Mouse (Mus musculus) layer of hippocampus, adult 9-10 months (tissue): ENCODE data around the gene Pgm2.

Experiments
- DNase-seq: peaks from one replicate; pipeline ENCODE4 v3.0.0; 2022; ENCODE audit warnings: low spot score

The Pgm2 gene

DNA sequence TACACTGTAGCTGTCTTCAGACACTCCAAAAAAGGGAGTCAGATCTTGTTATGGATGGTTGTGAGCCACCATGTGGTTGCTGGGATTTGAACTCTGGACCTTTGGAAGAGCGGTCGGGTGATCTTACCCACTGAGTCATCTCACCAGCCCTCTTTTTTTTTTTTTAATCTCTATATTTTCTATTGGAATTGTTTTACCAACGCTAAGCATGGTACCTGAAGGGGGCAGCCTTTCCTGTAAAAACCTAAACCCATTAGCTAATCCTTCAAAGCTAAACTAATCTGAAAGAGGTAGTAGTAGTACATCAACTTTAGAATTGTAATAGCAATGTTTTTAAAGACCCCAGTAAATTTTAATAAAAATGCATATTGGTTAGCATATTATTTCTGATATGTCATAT is 17.2 kb upstream of the Pgm2 start:
- DNase-seq: no peak

DNA sequence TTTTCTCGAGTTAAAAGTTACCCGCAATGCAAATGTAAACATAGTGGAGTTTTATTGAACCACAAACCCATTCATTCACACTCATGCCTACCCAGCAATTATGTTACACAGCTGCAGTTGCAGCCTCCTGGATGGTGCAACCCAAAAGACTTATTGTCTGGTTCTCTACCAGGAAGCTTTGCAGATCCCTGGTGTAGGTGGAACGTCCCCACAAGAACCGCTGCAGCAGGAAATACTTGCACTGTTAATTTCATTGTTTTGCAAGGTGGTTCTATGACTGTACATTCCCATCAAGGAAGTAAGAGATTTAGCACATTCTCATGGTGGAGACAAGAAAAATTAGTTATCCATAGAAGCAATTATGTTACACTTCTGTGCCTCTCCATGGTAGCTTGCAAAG is 15.4 kb upstream of the Pgm2 start:
- DNase-seq: no peak

DNA sequence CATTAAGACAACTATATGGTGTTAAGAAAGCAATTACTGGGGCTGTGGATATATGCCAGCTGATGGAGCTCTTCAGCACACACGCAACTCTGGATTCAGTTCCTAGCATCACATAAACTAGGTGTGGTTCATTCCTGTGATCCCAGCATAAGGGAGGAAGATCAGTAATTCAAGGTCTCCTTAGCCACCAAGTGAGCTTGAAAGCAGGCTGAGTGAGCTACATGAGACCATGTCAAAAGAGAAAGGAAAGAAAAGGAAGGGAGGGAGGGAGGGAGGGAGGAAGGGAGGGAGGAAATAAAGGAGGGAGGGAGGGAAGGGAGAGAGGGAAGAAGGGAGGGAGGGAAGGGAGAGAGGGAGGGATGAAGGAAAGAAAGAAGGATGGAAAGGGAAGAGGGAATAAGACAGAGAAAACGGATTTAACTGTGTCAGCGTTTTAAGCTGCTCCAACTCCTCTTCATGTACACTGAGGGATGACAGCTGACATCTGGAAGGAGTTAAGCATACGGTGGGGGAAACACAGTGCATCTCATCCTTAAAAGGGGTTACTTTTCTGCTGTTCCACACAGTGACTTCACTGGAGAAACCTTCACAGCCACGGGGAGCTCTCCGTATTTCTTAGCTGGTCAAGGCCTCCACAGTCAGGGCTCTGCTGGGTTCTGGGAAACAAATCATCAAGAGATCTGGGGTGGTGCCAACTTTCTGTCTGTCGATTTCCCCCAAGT is 13.8 kb upstream of the Pgm2 start:
- DNase-seq: no peak

DNA sequence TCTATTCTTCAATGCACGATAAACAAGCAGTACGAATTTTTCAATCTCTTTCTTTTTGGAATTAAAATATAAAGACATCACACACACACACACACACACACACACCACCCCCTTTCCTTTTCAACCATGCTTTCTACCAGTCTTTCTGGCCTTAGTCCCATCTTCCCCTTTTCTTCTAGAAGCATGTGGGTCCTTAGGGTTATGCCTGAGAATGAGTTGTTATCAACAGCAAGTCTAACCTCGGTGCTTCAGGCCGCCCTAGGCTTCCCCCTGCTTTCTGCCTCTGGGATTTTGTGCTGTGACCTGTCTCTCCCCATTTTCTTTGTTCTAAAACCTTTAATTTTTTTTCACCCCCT is 13.3 kb upstream of the Pgm2 start:
- no peak for DNase-seq

DNA sequence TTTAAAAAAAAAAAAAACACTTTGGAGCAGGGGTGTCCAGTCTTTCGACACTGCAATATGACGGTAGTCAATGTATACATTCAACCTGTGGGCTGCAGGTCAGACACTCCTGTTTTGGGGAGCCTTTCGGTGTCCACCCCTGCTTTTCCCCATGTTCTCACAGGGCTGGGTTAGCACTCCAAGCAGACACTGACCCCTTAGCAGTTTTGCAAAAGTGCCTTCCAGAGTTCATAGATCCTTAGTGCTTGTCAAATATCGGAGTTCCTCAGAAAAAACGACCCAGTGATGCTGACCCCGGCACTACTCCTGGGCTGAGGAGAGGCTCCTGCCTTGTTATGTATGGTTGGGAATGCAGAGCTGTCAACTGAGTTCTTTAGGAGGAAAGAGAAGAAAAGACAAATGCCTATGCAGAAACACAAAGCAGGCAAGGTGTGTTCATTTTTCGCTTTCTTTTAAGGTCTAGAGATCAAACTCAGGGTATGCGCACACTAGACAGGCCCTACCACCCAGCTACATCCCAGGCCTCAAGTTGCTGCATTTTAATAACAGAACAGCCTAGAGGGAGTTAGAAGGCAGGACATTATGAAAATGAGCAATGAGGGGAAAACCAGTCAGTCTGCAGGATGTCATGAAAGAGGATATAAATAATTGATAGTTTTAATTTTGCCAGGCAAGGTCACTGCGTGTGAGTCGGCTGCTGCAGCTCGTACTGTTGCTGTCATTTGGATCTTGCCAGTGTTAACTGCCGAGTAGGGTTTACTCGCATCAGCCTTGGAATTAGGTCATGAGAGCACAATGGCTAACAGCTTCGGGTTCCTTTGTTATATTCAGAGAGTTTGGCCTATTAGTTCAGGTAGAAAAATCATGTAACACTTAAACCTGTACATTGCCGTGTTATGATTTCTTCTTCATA is 9.0 kb upstream of the Pgm2 start:
- DNase-seq: no peak

DNA sequence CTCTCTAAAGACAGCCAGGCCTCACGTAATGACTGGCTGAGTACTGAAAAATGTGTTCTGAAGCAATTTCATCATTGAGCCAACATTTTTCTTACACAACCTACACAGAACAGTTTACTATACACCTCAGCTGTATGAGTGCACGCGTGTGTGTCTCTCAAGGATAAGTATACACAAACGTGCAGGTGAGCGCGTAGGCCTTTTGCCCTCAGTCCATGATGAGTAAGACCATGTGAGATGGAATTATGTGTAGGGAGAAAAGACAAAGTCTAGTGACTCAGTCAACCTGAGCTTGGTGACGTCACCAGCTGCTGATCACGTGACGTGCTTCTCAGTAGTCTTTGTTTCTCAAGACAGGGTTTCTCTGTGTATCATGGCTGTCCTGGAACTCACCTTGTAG is 7.3 kb upstream of the Pgm2 start:
- DNase-seq: no peak

DNA sequence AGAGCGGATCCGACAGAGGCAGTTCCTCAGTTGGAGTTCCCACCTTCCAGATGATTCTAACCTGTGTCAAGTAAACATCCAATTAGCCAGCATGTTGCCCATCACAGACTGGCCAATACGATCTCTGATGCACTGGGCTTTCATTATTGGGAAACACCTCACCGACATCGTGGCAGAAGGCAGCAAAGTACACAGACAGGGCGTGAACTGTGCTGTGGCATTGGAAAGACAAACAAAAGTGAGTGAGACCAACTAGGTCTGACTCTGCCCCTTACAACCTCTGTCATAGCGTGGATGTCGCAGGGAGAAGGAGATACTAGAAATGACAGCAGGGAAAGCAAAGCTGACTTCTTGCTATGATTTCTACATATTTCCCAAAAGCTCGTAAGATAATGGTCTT is 4.0 kb upstream of the Pgm2 start:
- DNase-seq: no peak

DNA sequence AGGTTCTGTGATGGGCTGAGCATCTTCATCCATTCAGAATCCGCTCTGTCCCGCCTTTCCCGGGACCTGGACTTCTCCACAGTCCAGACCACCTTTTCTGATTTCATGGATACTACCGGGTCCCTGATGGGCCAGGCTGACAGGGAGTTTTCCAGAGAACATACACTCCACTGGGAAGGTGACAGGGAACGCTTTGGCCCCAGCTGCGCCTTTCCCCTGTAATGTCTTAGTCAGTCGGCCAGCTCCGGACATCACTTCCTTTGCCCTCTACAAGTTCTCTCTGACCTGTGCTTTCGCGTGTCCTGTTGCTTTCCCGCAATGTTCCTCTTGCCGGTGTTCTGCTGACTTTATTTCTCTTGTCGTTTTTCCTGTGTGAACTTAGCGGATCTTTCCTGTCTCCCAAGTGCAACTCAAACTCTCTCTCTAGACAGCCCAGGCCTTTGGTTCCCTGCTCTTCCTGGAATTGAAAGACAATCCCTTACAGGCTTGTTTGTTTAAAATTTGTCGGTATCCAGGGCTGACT is 660 bp downstream of the Pgm2 start:
- DNase-seq: no peak

DNA sequence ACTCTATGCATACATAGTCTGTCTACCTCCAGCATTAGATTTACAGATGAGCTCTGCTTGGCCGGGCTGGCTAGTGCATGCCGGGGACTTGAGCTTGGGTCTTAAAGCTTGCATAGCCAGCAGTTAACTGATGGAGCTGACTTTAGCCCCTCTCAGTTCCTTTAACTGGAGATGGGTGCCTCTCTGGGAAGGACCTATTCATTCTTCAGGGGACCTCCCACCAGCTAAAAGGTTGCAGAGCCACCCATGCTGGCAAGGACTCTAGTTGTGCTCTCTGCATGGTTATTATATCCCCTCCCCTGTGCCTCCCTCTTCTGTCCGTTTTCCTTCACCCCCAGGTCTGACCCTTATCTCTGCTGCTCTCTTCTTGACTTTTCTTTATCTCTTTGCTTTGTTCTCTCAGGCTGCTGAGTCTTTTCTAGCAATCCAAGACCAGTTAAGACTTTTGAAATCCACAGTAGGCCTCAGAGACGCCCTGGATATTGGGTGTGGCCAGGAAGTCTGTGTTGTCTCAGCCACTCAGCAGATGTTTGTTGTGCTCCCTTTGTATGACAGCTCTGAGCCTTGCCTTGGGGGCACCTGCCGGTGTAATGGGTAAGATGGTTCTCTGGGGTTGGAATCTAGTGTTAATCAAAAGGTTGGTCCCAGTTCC is 2.7 kb downstream of the Pgm2 start:
- DNase-seq: no peak

DNA sequence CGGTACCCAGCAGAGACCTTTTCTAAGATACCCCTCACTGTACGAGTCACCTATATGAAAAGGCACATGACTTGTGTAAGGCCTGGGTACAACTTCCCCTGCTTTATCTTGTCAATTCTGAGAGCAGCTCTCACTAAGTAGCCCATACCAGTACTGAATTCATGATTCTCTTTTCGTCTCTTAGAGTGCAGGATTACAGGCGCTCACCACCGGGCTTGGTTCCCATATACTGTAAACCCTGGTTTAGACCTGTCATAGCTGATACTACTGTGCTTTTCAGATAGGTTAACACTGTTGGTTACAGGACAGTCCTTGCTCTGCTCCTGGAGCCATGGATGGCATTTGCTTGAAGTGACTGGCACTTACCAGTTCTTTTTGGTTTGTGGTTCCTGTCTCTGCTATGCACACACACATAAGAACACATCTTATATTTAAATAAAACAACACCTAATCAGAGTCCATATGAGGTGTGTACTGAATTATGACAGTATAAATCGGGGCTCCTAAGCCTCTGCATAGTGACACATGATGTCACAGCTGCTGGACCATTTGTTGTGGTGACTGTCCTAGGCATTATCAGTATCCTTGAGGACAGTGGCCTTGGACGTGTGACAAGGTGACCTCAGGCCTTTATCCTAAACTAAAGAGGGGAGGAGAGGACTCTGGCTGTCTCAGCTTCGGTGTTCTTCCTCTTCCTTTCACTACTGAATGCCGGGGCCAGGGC is 9.4 kb downstream of the Pgm2 start:
- DNase-seq: no peak

DNA sequence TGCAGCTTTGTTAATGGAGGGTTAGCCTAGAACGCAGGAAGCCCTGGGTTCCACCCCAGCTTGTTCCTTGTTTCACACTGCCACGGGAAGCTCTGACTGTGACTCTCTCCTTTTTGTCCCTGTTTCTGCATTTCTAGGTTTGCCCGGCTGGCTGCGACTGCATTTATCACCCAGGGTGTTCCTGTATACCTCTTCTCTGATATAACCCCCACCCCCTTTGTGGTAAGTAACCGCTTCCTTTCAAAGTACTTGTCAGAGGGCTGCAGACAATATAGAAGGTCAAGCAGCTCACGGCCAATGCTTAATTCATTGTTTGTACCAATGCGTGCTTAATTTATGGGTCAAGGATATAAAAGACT is 9.9 kb downstream of the Pgm2 start:
- DNase-seq: no peak

DNA sequence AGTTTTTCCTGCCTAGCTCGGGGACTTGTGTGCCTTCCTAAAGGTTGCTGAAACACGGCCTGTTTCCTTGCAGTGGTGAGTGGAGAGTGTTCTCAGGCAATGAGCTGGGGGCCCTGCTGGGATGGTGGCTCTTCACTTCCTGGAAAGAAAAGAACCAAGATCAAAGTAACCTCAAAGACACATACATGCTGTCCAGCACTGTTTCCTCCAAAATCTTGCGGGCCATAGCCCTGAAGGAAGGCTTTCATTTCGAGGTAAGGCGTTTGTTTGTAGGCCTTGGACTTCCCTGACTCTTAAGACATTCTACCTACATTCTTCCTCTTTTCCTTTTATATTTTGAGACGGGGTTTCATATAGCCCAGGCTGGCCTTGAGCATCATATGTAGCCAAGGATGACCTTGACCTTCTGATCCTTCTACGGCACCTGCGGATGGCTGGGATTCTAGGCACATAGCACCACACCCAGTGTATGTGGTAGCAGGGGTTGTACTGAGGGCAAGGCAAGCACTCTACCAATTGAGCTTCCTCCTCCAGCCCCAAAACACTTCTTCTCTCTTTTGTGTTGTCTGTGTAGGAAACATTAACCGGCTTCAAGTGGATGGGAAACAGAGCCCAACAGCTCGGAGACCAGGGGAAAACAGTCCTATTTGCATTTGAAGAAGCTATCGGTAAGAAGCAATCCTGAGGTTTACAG is 15.0 kb downstream of the Pgm2 start:
- DNase-seq: no peak

DNA sequence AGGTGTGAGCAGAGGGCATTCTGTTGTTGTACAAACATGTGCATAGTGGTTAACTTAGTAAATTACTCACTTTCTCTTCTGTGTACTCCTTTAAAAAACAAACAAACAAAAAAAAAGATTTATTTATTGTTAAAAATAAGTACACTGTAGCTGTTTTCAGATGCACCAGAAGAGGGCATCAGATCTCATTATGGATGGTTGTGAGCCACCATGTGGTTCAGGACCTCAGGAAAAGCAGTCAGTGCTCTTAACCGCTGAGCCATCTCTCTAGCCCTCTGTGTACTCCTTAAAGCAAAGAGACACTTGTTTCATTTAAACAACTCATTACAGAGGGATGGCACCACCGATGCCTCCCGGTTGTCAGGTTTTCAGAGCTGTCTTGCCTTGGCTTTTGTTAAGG is 16.5 kb downstream of the Pgm2 start:
- DNase-seq: peak; percentile 21

DNA sequence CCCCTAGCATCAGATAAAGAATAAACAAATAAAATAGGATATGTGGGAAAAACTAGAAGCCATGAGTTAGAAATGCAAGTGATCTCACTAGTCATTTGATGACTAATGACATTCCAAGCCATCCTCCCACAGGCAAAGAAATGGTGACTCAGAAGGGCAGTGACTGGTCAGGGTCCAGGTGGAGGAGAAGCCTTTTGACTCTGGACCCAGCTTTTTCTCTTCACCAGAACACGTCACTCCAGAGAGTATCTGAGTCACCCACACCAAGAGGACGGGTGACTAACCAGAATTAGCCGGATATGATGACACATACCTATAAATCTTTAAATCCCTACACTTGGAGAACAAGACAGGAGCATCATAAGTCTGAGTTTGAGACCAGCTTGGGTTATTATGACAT is 19.6 kb downstream of the Pgm2 start:
- DNase-seq: no peak

DNA sequence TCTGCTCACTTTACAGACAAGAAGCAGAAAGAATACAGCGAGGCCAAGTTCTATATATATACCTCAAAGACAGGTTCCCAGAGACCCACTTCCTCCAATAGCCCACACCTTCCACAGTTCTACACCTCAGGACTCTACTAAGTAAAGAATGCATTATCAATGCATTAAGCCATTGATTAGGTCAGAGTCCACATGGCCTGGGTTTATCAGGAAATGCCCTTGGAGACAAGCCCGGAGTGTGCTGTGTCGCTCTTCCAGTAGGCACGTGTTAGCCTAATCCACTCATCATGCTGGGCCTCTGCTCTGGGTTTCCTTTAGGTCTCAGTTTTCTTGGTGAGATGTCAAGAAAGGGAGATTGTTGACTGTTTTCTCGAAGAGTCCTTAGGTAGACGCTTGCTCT is 21.5 kb downstream of the Pgm2 start:
- no peak for DNase-seq

DNA sequence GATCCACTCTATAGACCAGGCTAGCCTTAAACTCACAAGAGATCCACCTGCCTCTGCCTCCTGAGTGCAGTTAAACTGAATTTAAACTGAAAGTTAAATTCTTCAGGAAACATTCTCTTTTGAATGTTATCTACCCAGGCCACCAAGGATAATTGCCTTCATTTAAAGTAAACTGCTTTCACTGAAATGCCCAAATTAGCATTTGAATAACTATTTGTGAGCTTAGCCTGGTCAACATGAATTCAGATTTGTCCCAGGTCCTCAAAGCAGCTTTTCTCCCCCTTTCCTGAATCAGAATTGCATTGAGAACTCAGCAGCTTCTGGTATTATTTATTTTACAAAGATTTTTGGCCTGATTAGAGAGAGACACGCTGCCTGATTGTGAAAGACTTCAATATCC is 24.4 kb downstream of the Pgm2 start:
- no peak for DNase-seq

DNA sequence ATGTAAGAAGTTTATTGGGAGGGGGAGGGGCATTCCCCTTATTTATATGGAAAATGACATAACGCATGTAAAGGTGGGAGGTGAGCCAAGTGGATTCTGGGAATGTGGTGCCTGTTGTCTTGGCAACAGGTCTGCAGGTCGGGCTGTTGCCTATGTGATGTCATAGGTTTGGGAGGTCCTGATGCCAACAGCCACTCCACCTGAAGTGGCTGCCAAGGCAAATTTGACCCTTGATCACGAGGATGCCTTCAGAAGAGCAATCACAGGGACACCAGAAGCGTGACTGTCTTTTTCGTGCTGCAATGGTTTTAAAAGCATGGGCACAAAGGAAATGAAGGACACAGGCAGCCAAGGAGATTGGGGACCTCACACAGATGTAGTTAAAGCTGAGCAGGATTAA is 33.0 kb downstream of the Pgm2 start:
- DNase-seq: no peak

DNA sequence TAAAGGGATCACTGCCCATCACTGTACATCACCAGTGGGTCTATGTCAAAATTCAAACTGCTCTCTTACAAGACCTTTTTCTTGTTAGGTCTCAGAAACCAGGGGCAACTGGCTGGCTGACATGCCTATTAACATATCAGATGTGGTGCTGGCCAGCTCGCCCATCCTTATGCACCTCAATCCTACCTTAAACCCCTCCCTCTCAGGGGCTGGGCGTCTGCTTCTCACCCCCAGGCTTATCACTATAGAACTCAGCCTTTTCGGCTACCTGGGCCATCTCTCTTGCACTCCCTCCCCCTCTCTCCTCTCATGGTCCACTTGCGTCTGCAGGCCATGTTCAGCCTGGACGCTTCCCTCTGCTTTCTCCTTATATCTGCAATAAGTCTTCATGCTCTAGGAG is 38.8 kb downstream of the Pgm2 start:
- DNase-seq: no peak

DNA sequence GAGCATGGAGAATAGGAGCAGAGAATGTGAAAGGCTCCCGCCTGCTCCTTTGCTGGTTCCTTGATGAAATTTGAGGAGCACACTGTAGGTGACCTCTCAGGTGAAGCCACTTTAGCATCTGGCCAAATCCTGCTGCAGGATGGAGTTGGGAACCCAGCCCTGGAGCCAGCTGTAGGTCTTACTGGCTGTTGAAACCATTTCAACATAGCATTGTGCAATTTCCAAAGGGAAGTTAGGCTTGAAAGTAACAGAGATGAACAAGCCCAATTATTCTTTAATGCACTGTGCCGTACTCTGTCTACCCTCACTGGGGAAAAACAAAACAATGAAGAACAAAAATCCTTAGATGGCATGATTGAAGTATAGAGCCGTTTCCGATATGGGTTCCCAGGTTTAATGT is 41.2 kb downstream of the Pgm2 start:
- no peak for DNase-seq

DNA sequence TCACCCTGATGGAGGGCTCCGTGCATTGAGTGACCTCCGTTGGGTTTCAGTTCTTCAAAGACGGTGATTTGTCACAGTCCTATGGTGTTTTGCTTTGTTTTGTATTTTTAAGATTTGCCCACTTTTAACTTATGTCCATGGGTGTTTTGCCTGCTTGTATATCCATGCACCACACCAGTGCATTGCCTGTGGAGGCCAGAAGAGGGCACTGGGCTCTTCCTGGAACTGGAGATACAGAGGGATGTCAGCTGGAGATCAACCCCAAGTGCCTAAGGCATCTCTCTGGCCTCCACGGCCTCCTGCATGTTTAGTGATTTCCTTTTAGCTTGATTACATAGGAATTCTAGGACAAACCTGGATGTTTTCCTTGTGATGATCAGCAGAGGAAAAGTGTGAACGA is 43.6 kb downstream of the Pgm2 start:
- no peak for DNase-seq

DNA sequence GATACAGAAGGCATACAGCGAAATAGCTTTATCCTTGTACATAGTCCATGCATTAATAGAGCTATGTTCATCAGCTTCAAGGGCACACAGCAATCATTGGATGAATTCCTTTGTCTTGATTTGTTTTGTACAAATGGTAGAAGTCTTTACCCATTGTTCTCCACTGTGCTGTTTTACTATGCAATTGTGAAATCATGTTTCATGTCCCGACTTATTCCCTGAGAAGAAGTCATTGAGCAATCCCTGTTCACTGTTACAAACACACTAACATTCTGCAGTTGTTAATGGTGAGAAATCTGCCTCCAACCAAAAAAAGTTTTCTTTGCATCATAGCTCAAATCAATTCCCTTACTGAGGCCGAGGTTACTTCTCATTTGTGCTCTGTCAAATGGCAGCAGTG is 47.5 kb downstream of the Pgm2 start:
- DNase-seq: no peak

DNA sequence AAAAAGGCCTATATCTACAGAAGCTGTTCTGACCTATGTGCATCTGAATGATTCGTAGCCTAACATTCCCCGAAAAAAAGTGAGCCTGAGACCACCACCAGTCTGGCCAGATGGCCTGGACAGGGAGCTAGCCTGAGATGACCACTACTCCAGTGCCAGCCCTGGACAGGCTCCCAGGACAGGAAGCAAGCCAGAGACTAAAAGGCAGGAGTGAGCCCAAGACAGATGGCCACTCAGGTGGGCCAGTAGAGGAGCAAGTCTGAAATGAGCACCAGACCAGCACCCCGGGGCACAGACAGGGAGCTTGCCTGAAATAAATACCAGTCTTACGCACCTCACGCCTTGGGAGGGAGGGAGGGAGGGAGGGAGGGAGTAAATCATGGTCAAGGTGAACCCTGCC is 51.6 kb downstream of the Pgm2 start:
- DNase-seq: no peak
